Mouse (Mus musculus) kidney, adult 9 months (tissue): Measurements from ENCODE around the gene Brdt.
"Not testable (repeated sequence)": the region's sequence is repeated elsewhere in the genome, so short reads cannot be mapped to it uniquely, and the experiment has no call there.

Experiments
- DNase-seq: peaks from one replicate; pipeline ENCODE4 v3.0.0; 2022

Brdt gene

GRCm38 (mm10) chr5:107340404-107340803, 9.4 kb downstream of the Brdt start:
- no peak for DNase-seq

GRCm38 (mm10) chr5:107342891-107343290, 11.9 kb downstream of the Brdt start:
- DNase-seq: no peak

GRCm38 (mm10) chr5:107346214-107346613, 15.3 kb downstream of the Brdt start:
- peak; percentile 21 for DNase-seq

GRCm38 (mm10) chr5:107352566-107352965, 21.6 kb downstream of the Brdt start:
- no peak for DNase-seq

- DNase-seq: no peak
These were observed 23.0 kb downstream of the Brdt start for GRCm38 (mm10) chr5:107353981-107354380.

- no peak for DNase-seq
These were observed 24.8 kb downstream of the Brdt start for GRCm38 (mm10) chr5:107355801-107356200.

GRCm38 (mm10) chr5:107357723-107358122, 26.8 kb downstream of the Brdt start:
- DNase-seq: no peak

- peak; percentile 94 for DNase-seq
These were observed 28.6 kb downstream of the Brdt start for GRCm38 (mm10) chr5:107359395-107360053.

- DNase-seq: peak; percentile 15
These were observed 29.2 kb downstream of the Brdt start for GRCm38 (mm10) chr5:107360054-107360730.

GRCm38 (mm10) chr5:107370040-107370439, 39.1 kb downstream of the Brdt start:
- DNase-seq: no peak

- DNase-seq: no peak
These were observed 40.4 kb downstream of the Brdt start for GRCm38 (mm10) chr5:107371335-107371734.

- DNase-seq: no peak
These were observed 42.3 kb downstream of the Brdt start for GRCm38 (mm10) chr5:107373256-107373655.

- not testable (repeated sequence) for DNase-seq
These were observed 55.5 kb downstream of the Brdt start for GRCm38 (mm10) chr5:107386448-107386847.

- no peak for DNase-seq
These were observed 56.8 kb downstream of the Brdt start for GRCm38 (mm10) chr5:107387788-107388187.

- no peak for DNase-seq
These were observed 58.4 kb downstream of the Brdt start for GRCm38 (mm10) chr5:107389373-107389772.

GRCm38 (mm10) chr5:107394437-107394836, 63.5 kb downstream of the Brdt start:
- no peak for DNase-seq

GRCm38 (mm10) chr5:107402436-107402835, 71.5 kb downstream of the Brdt start, which contains the start of gene Ephx4:
TSS of gene Ephx4 (plus strand) at chr5:107402736.
- no peak for DNase-seq

GRCm38 (mm10) chr5:107403011-107403946, 72.3 kb downstream of the Brdt start:
- no peak for DNase-seq

GRCm38 (mm10) chr5:107403947-107404684, 73.2 kb downstream of the Brdt start:
- DNase-seq: no peak

- no peak for DNase-seq
These were observed 74.4 kb downstream of the Brdt start for GRCm38 (mm10) chr5:107405361-107405760.

GRCm38 (mm10) chr5:107410305-107410704, 79.3 kb downstream of the Brdt start:
- no peak for DNase-seq

GRCm38 (mm10) chr5:107411326-107411725, 80.4 kb downstream of the Brdt start:
- DNase-seq: no peak

- DNase-seq: no peak
These were observed 81.3 kb downstream of the Brdt start for GRCm38 (mm10) chr5:107412285-107412684.
